Mouse (Mus musculus): ENCODE results near the gene Abcc10. TPM values are rescaled to one million over a fixed set of nuclear protein-coding genes. Genes with fewer than 3 reads are reported as not detected.
A peak's percentile ranks its signal among the peaks of the same experiment; 100 is the strongest.

Abcc10 gene
- total and polyA plus RNA-seq, 3 experiments = 1.1 to 4.1 (median 3.8) TPM

DNA sequence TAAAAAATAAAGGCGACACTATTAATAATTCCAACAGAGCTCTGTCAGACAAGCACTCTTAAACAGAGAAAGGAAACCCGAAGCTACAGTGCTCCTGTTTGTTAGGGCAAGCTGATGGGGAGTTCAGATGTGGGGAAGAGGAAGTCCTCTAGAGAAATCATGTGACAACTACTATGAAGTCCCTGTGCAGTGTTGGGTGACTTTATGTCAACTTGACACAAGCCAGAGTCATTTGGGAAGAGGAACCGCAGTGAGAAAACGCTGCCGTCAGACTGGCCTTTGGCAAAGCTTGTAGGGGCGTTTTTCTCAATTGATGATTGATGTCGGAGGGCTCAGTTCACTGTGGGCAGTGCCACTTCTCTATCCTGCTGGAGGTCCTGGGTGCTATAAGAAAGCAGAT lies 13.1 kb upstream of the Abcc10 start:
- Histone ChIP-seq H3K27me3 (replicated peaks) (no peaks in the 10 kb centered on the region), H3K4me1 (ENCODE audit: control insufficient read depth in 1 of 2, insufficient read depth in 2 of 2) (peaks cover 0 to 12% of the 10 kb centered on the region in 2 experiments; a peak in 1 of 4 replicates), H3K9me3 (replicated peaks; ENCODE audit: low read length) (peaks cover 19% of the 10 kb centered on the region), H3K9ac (ENCODE audit: insufficient read depth, low read depth) (no peak overlapping the region), H3K79me2 (replicated peaks; ENCODE audit: control insufficient read depth, extremely low read depth, insufficient read depth, poor library complexity, severe bottlenecking) (no peaks in the 10 kb centered on the region), H3K36me3 (replicated peaks in 1 of 2; ENCODE audit: control insufficient read depth in 1 of 2, insufficient read depth in 1 of 2, low read length in 1 of 2) (no peaks in the 10 kb centered on the region), H3K4me2 (ENCODE audit: insufficient read depth, low read depth, poor library complexity, severe bottlenecking) (no peak overlapping the region), H3K4me3 (replicated peaks in 1 of 3; ENCODE audit: low read depth in 2 of 3, low read length in 2 of 3, poor library complexity in 1 of 3) (no peak overlapping the region), H3K27ac (ENCODE audit: insufficient read depth, low read depth) (no peak overlapping the region)
- dilution Hi-C loops (cut with MboI; ENCODE audit: extremely low pct_ligation_motif_present, extremely low pct_unique_long_range_greater_than_20kb, low sequenced_read_pairs) = no loop called here
- peak; percentile 24 for TF ChIP-seq USF1 (IDR thresholded peaks at IDR 0.05; ENCODE audit: low read depth, low read length)
- 0 out of 2 replicates have a peak, but pooled peaks have one; percentile 34 for TF ChIP-seq TBP (conservative IDR thresholded peaks at IDR 0.05; ENCODE audit: low read depth, low read length)
- TF ChIP-seq ETS1 (conservative IDR thresholded peaks at IDR 0.05; ENCODE audit: low read depth, low read length) = 0 out of 2 replicates have a peak, but pooled peaks have one; percentile 28
- TF ChIP-seq USF2 (conservative IDR thresholded peaks at IDR 0.05; ENCODE audit: low read depth, low read length) = peak; percentile 23; the same call in 1 of the 2 replicates
- TF ChIP-seq TCF12 (IDR thresholded peaks at IDR 0.05; ENCODE audit: low read depth, low read length) = no peak
- peak; percentile 66 for TF ChIP-seq EP300 (IDR thresholded peaks at IDR 0.05; ENCODE audit: low read length)
- peak; percentile 30; the same call in 1 of the 2 replicates for TF ChIP-seq IRF4 (IDR thresholded peaks at IDR 0.05; ENCODE audit: low read depth, low read length)
- no peak for TF ChIP-seq E2F4 (IDR thresholded peaks at IDR 0.05; ENCODE audit: insufficient replicate concordance, low read depth, low read length)
- TF ChIP-seq BHLHE40 (IDR thresholded peaks at IDR 0.05; ENCODE audit: low read depth, low read length) = peak; percentile 50; the same call in 1 of the 2 replicates
- peak; percentile 66 for DNase-seq (ENCODE audit: extremely low read depth)
- in situ Hi-C loops (cut with MboI; ENCODE audit: low pct_ligation_motif_present, low pct_unique_long_range_greater_than_20kb, low sequenced_read_pairs) = no loop called here

- dilution Hi-C loops (cut with MboI; ENCODE audit: extremely low pct_ligation_motif_present, extremely low pct_unique_long_range_greater_than_20kb, low sequenced_read_pairs) = no loop called here
Observed at GRCm38 (mm10) chr17:46336475-46336874, 8.3 kb upstream of the Abcc10 start.

More at GRCm38 (mm10) chr17:46336475-46336874, 8.3 kb upstream of the Abcc10 start:
- Histone ChIP-seq H3K4me2 (ENCODE audit: insufficient read depth, low read depth, poor library complexity, severe bottlenecking) (no peak overlapping the region), H3K4me3 (replicated peaks in 1 of 3; ENCODE audit: low read depth in 2 of 3, low read length in 2 of 3, poor library complexity in 1 of 3) (no peak overlapping the region), H3K9me3 (replicated peaks; ENCODE audit: low read length) (peaks cover 13% of the 10 kb centered on the region), H3K79me2 (replicated peaks; ENCODE audit: control insufficient read depth, extremely low read depth, insufficient read depth, poor library complexity, severe bottlenecking) (no peaks in the 10 kb centered on the region), H3K36me3 (replicated peaks in 1 of 2; ENCODE audit: control insufficient read depth in 1 of 2, insufficient read depth in 1 of 2, low read length in 1 of 2) (no peaks in the 10 kb centered on the region), H3K27me3 (replicated peaks) (peaks cover 2% of the 10 kb centered on the region), H3K9ac (ENCODE audit: insufficient read depth, low read depth) (no peak overlapping the region), H3K27ac (ENCODE audit: insufficient read depth, low read depth) (no peak overlapping the region), H3K4me1 (ENCODE audit: control insufficient read depth in 1 of 2, insufficient read depth in 2 of 2) (peaks cover 0 to 8% of the 10 kb centered on the region in 2 experiments; a peak in 1 of 4 replicates)
- in situ Hi-C loops (cut with MboI; ENCODE audit: low pct_ligation_motif_present, low pct_unique_long_range_greater_than_20kb, low sequenced_read_pairs) = loop anchor here (10.0 kb wide), 1 partner anchor 58 kb away; no protein-coding TSS in a partner anchor
- DNase-seq (ENCODE audit: extremely low read depth) = peak; percentile 40
- no peak for TF ChIP-seq HCFC1 (IDR thresholded peaks at IDR 0.05; ENCODE audit: low read depth, low read length)
- TF ChIP-seq EP300 (IDR thresholded peaks at IDR 0.05; ENCODE audit: low read length) = no peak
- TF ChIP-seq JUND (conservative IDR thresholded peaks at IDR 0.05; ENCODE audit: low read depth, low read length) = no peak
- TF ChIP-seq SMC3 (IDR thresholded peaks at IDR 0.05; ENCODE audit: low read depth, low read length) = peak; percentile 72
- TF ChIP-seq NRF1 (IDR thresholded peaks at IDR 0.05; ENCODE audit: low read depth, low read length) = no peak
- no peak for TF ChIP-seq MAFK (IDR thresholded peaks at IDR 0.05; ENCODE audit: insufficient replicate concordance, low read length)
- TF ChIP-seq MEF2A (IDR thresholded peaks at IDR 0.05; ENCODE audit: borderline replicate concordance, low read depth, low read length) = no peak
- peak; percentile 18; the same call in 1 of the 2 replicates for TF ChIP-seq ELF1 (IDR thresholded peaks at IDR 0.05; ENCODE audit: low read depth, low read length)
- TF ChIP-seq RAD21 (IDR thresholded peaks at IDR 0.05; ENCODE audit: low read depth, low read length) = peak; percentile 45
- no peak for TF ChIP-seq POLR2AphosphoS2 (IDR thresholded peaks at IDR 0.05; ENCODE audit: low read depth, low read length)
- peak; percentile 56 to 67; a peak in 3 of 4 replicates for TF ChIP-seq CTCF (conservative IDR thresholded peaks at IDR 0.05 in 1 of 2, IDR thresholded peaks at IDR 0.05 in 1 of 2; ENCODE audit: low read depth in 2 of 2, low read length in 2 of 2)

Measured in CH12.LX (cell line).